Mouse (Mus musculus) lung, adult 2 months (tissue): ENCODE measurements around the gene Pcx.

Experiments used
- CTCF ChIP-seq: fragments of 200-500 bp; IDR thresholded peaks from 2 replicates; pipeline ENCODE4 v1.5.1; 2011; ENCODE audit warnings: mild to moderate bottlenecking, low read length, control low read depth; ENCODE audit not compliant: insufficient read depth
- POLR2A ChIP-seq: fragments of 200-500 bp; IDR thresholded peaks from 2 replicates; pipeline ENCODE4 v1.6.1; 2011; ENCODE audit warnings: low read depth, mild to moderate bottlenecking, control low read depth, low read length, borderline replicate concordance; ENCODE audit errors: extremely low read depth

DNA sequence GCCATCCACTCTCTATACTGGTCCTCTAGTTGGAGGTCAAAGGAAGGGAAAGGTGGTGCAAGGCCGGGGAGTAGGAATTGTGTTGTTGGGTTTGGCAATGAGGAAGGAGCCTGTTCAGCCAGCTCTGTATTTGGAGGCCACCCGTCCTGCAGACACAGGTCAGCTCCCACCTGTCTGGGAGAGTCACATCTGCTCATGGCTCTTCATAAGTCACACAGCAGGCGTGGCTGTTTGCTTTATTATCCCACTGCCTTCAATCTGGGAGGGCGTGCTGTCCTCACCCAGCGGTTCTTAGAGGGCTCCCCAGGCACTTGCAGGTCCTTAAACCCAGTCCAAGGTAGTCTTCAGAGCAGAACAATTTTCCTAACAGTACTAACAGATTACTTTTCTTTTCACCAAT is 49.9 kb downstream of the Pcx start:
- TF ChIP-seq POLR2A: no peak
- no peak for TF ChIP-seq CTCF
